Mouse (Mus musculus) cerebellum, adult 8-10 months (tissue): ENCODE measurements around the gene Endog.
A peak's percentile ranks its signal among the peaks of the same experiment; 100 is the strongest.
"Not testable (repeated sequence)": the region's sequence is repeated elsewhere in the genome, so short reads cannot be mapped to it uniquely, and the experiment has no call there.

Experiments used
- DNase-seq: peaks from one replicate; pipeline ENCODE4 v3.0.0; 2022

The Endog gene

GRCm38 (mm10) chr2:30171997-30172382 lies 697 bp downstream of the Endog start:
- no peak for DNase-seq

GRCm38 (mm10) chr2:30173541-30174240 lies 2.4 kb downstream of the Endog start:
- peak; percentile 27 for DNase-seq

- no peak for DNase-seq
Measured at GRCm38 (mm10) chr2:30175897-30176296, 4.6 kb downstream of the Endog start.

- DNase-seq: no peak
Measured at GRCm38 (mm10) chr2:30176561-30176960, 5.3 kb downstream of the Endog start.

- DNase-seq: peak; percentile 92
Measured at GRCm38 (mm10) chr2:30177700-30178675, 6.7 kb downstream of the Endog start, which contains the start of gene Spout1. Spout1 (minus strand) TSS chr2:30178459.

- not testable (repeated sequence) for DNase-seq
Measured at GRCm38 (mm10) chr2:30178711-30179110, 7.4 kb downstream of the Endog start.

- DNase-seq: no peak
Measured at GRCm38 (mm10) chr2:30182424-30182823, 11.1 kb downstream of the Endog start.

- DNase-seq: no peak
Measured at GRCm38 (mm10) chr2:30183721-30184120, 12.4 kb downstream of the Endog start.

GRCm38 (mm10) chr2:30185276-30185675 lies 14.0 kb downstream of the Endog start:
- no peak for DNase-seq

GRCm38 (mm10) chr2:30185681-30186080 lies 14.4 kb downstream of the Endog start:
- no peak for DNase-seq

GRCm38 (mm10) chr2:30191790-30192580 lies 20.7 kb downstream of the Endog start:
- DNase-seq: no peak

- DNase-seq: no peak
Measured at GRCm38 (mm10) chr2:30194656-30195055, 23.4 kb downstream of the Endog start.

GRCm38 (mm10) chr2:30198021-30198420 lies 26.7 kb downstream of the Endog start:
- no peak for DNase-seq

- DNase-seq: no peak
Measured at GRCm38 (mm10) chr2:30199984-30200383, 28.7 kb downstream of the Endog start.

GRCm38 (mm10) chr2:30200388-30200925 lies 29.2 kb downstream of the Endog start:
- no peak for DNase-seq

- peak; percentile 27 for DNase-seq
Measured at GRCm38 (mm10) chr2:30203439-30203838, 32.1 kb downstream of the Endog start.

- DNase-seq: no peak
Measured at GRCm38 (mm10) chr2:30205255-30205628, 33.9 kb downstream of the Endog start.

- DNase-seq: peak; percentile 88
Measured at GRCm38 (mm10) chr2:30205629-30206357, 34.5 kb downstream of the Endog start, which contains the start of gene Kyat1. Kyat1 (minus strand) TSS chr2:30205847.

- DNase-seq: no peak
Measured at GRCm38 (mm10) chr2:30207401-30207800, 36.1 kb downstream of the Endog start.

- no peak for DNase-seq
Measured at GRCm38 (mm10) chr2:30207886-30208285, 36.6 kb downstream of the Endog start.

GRCm38 (mm10) chr2:30211408-30212168 lies 40.3 kb downstream of the Endog start:
- no peak for DNase-seq
